Mouse (Mus musculus) inflammation-experienced regulatory T-cells, adult 6 months (primary cell): Measurements from ENCODE around the gene Echdc3. TPM values are rescaled to one million over a fixed set of nuclear protein-coding genes. Genes with fewer than 3 reads are reported as not detected.

Experiments
- ATAC-seq: one replicate; pipeline ENCODE4 v1.8.0; 2017
- polyA plus RNA-seq, 3 experiments: library from polyadenylated mRNA; unstranded; fragments of 100-300 nt; shearing (Covaris generic); gene quantifications; one replicate each; pipeline ENCODE4 v1.2.1; 2017

The Echdc3 gene
- polyA plus RNA-seq, 3 experiments from 2014 or later: not detected

GRCm38 (mm10) chr2:6165771-6166170, 47.1 kb downstream of the Echdc3 start:
- ATAC-seq: no peak

DNA sequence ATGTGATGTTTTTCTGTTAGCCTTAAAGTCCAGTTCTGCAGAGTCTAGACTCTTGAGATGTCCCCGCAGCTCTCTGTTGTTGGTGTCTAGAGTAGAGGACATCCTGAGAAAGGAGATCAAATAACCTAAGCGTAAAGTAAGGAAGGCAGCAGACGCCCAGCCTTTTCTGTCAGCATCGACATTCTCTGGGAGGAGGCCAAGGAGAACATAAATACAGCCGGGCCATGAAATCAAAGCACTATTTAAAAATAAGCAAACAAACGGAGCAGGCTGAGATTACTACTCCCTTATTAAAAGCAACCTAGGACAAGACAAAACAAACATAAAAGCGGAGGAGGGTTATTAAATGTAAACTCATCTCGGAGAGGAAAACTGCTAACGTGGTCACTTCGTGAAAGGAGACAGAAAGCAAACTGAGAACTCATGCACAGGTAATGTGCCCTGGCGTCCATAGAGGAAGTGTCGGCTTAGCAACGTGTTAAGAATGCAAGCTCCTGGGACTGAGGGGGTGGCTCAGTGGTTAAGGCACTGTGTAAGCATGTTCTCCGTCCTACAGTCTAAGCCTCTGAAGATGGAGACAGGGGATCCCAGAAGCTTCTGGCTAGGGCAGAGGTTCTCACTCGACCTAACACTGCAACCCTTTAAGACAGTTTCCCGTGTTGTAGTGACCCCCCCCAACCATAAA, 48.1 kb downstream of the Echdc3 start:
- ATAC-seq: no peak

- ATAC-seq: peak; percentile 80
These were observed 50.3 kb downstream of the Echdc3 start for GRCm38 (mm10) chr2:6162366-6163040.

DNA sequence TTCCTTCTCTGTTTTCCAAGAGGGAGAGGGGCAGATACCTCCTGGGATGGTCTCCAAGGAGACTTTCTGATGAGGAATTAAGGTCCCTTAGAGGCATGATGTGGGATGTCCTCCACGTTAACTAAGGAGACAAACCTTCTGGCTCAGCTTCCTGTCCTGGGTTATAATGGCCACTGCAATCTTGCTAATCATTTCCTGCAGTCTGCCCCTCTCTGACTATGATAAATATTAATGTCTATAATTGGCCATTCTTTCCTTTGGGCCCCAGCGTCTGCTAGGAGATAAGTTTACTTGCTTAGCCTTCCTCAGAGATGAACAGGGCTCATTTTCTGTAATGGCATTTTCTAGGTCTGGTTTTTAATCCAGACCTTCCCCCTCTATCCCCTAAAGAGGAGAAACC, 53.1 kb downstream of the Echdc3 start:
- ATAC-seq: no peak

- ATAC-seq: no peak
These were observed 53.6 kb downstream of the Echdc3 start for GRCm38 (mm10) chr2:6159219-6159618.

DNA sequence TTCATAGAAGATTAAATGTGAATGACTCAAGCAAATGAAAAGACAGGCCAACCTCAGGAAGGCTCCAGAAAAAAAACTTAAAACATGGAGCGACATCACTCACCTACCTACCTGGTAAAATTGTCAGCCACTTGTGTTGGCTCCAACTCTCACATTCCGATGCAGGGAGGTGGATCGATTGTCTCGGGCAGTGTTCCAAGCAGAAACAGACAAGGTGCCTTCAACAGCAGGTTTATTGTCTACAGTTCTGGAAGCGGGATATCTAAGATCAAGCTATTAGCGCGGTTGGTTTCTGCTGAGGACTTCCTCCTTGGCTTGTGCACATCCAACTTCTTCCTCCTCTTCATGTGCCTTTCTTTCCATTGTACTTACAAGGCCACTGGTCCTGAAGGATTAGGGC, 55.2 kb downstream of the Echdc3 start:
- ATAC-seq: no peak

DNA sequence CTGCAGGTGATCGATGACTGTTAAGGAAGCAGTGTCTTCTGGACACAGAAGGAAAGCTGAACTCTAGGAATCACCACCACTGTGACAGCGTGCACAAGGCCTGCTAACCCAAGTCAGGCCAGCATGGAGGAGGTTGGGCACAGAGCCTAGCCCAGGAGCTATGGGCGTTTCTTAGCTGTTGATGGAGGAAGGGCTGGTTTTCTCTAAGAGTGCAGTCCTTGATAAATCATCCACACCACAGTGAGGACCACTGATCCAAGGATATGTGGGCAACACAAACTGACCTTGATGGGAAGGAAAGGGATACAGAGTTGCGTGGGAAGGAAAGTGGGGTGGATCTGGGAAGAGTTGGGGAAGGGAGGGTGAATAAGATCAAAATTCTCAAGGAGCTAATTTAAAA, 55.6 kb downstream of the Echdc3 start:
- no peak for ATAC-seq

GRCm38 (mm10) chr2:6149801-6150200, 63.0 kb downstream of the Echdc3 start:
- ATAC-seq: no peak

- no peak for ATAC-seq
These were observed 65.9 kb downstream of the Echdc3 start for GRCm38 (mm10) chr2:6146901-6147300.

DNA sequence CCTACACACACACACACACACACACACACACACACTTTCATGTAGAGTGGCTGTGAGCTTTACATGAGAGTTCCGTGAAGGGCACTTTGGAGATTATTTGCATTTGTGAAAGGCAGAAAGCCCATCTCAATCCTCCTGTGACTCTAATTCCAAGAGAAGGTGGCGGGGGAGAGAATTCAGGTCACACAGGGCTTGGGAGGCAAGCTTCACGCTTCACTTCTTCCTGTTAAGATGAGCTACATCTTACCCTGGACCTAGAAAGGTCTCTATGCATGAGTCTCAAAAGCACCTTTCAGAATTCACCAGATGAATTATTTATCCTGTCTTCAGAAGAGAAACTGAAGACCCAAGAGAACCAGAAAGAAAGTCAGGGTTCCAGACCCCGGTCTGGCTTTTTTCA, 66.6 kb downstream of the Echdc3 start:
- no peak for ATAC-seq

DNA sequence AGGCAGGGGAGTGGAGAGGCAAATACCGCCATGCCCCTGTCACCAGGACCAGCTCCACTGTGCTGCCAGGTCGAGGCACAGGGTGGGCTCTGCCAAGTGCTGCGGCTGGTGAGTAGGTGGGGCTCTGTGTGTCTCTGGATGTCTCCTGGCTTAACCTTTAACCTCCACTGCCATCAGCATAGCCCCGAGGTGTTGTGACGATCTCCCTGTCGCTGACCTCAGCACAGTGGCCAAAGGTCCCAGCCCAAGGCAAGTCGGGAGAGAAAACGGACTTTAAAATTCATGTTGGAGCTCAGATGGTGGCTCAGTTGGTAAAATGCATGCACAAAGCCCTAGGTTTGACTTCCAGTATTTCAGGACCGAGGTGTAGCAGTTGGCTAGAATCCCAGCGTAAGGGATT, 67.2 kb downstream of the Echdc3 start:
- ATAC-seq: no peak

DNA sequence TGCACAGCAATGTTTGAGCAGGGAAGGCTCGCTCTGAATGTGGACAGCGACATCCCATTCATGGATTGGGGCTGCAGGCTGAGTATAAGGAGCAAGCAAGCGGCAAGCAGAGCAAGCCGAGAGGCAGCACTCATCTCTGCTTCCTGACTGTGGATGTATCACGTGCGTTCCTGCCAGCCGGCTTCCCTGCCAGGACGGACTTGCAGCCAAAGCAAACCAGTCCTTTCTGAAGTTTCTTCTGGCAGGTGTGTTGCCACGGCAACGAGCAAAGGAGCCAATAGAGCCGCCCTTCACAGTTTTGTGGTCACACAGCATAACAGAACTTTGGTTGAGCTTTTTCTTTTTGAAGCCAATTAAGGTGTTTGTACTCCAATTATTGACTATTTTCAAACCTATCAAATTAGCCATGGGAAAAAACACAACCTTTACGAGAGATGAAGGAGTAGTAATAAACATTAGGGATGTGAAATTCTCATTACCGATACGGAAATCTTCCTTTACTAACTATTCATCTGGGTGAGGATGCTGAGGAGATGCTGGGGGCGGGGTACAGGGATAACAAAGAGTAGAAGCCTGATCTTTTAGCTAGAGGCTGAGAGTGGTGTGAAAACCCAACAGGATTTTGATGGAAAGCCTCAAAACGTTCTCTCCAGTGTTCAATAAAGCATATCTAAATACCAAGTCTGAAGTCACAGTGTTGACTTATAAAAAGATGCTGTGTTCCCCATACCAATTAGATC, 69.7 kb downstream of the Echdc3 start:
- no peak for ATAC-seq

- ATAC-seq: no peak
These were observed 72.2 kb downstream of the Echdc3 start for GRCm38 (mm10) chr2:6140572-6141161.

Other genes with a start within 250 kb of the Echdc3 start
- gene Proser2, start 82.8 kb downstream of the Echdc3 start, polyA plus RNA-seq: under 1 TPM in 1 of 3 experiments, not detected in 2; 0.23 TPM
- gene Usp6nl, start 109.6 kb upstream of the Echdc3 start, polyA plus RNA-seq: 10 to 100 TPM in 1 of 3 experiments, 1 to 10 TPM in 2; 4.1 to 11.9 (median 7.2) TPM